Mouse (Mus musculus): Measurements from ENCODE around the gene Aunip. TPM values are rescaled to one million over a fixed set of nuclear protein-coding genes. Genes with fewer than 3 reads are reported as not detected.
A peak's percentile ranks its signal among the peaks of the same experiment; 100 is the strongest.
"Not testable (repeated sequence)": the region's sequence is repeated elsewhere in the genome, so short reads cannot be mapped to it uniquely, and the experiment has no call there.

Aunip gene
- total RNA-seq, 2 experiments from 2014 or later, result 0.88 to 1.0 TPM

DNA sequence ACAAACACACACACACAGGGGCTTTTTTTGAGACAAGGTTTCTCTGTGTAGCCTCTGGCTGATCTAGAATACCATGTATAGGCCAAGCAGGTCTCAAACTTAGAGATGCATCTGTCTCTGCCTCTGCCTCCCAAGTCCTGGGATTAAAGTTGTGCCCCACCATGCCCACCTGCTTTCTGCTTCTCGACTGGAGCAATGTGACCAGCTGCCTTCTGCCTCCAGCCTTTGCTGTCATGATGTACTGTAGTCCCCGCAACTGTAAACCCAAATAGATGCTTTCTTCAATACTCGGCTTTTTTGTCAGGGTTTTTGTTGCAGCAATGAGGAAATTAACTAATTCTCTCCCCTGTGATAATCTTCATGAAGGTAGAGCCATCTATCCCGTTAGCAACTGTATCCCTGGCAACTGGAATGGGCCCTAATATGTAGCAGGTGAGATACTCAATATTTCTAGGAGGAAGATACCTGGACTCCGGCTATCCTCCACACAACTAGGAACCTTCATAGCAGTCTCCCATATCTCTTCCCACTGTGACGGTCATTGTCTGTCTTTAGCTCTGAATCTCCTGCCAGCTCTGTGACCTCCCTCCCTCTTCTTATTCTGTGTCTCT, 27.6 kb upstream of the Aunip start:
- intact Hi-C loops (cut with DNase I), result no loop called here

DNA sequence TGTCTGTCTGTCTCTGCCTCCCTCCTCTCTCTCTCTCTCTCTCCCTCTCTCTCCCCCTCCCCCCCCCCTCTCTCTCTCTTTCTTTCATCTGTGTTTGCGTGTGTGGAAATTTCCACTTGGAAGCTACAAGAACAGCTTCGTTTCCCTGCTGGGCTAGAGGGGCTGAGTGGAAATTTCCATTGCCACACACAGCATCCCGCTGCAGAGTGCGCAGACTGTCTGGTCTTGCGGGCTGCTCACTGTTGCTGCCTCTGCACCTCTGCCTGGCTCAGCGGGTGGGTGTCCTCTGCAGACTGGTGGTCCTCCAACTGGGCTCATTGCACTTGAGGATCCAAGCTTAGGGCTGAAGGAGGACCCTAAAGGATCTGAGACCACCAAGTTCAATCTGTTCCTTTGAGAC, 27.1 kb upstream of the Aunip start:
- intact Hi-C loops (cut with DNase I), result no loop called here
- DNase-seq (ENCODE audit: extremely low spot score in 1 of 2, low spot score in 2 of 2), result peak in 1 of 2 experiments; percentile 41

More for the DNA sequence above, 27.6 kb upstream of the Aunip start:
- no peak for DNase-seq (ENCODE audit: extremely low spot score in 1 of 2, low spot score in 2 of 2)

DNA sequence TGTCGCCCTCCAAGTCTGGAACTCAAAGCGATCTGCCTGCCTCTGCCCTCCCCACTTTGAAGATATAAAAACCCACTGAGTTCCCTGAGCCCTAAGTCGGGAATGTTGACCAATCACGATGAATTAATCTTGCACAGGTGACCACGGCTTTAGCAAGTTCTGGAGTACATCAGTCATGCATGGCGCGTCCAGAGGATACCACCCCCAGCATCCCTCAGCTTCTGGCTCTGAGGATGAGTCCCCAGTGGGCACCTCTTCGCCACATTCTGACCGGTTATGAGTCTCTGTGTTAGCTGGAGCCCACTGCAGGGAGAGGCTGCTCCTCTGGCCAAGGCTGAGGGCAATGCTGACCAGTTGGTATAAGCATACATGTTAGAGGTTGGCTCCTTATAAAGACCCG, 26.6 kb upstream of the Aunip start:
- no peak for DNase-seq (ENCODE audit: extremely low spot score in 1 of 2, low spot score in 2 of 2)
- intact Hi-C loops (cut with DNase I), result no loop called here

DNA sequence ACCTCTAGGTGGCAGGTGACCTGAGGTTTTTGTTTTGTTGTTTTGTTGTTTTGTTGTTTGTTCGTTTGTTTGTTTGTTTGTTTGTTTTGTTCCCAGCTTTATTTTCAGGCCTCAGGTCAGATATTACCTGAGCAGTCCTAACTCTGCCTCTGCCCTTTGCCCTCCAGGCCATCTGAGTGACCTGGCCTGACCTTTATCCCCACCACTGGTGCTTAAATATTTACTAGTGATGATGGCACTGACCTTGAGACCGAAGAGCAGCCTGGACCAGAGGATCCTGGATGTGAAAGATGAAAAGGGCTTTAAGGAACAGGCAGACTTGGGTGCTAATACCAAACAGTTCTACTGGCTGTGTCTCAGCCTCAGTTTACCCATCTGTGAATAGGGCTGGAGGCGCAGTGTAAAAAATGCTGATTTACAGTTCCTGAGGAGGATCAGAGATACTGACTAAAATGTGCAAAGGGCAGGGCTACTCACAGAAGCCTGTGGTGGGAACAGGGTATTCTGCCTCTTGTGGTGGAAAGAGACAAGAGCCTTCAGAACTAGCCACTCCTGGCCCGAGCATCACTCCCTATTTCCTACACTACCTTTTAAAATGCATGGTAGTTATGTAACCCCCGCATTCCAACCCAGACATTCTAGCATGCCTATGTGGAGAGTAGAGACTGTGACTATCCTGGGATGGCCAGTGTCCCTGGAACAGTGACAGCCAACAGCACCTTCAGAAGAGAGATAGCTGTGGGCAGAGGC, 25.5 kb upstream of the Aunip start:
- no peak for DNase-seq (ENCODE audit: extremely low spot score in 1 of 2, low spot score in 2 of 2)
- intact Hi-C loops (cut with DNase I), result no loop called here

DNA sequence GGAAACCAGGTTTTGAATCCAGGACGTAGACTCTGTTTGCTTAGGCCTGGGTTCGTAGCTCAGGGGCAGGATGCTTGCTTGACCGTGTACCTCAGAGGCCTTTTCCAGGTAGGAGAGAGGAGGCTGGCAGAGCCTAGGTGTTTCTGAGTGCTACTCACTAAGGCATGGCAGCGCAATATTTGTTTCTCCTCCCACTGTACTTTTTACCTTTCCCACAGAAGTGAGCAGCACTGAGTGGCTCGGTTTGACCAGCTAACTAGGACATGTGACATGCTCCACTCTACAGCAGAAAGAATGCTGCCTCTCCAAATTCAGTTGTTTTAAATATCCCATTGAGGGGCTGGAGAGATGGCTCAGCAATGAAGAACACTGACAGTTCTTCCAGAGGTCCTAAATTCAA, 22.6 kb upstream of the Aunip start:
- intact Hi-C loops (cut with DNase I), result no loop called here
- DNase-seq (ENCODE audit: extremely low spot score in 1 of 2, low spot score in 2 of 2), result no peak

DNA sequence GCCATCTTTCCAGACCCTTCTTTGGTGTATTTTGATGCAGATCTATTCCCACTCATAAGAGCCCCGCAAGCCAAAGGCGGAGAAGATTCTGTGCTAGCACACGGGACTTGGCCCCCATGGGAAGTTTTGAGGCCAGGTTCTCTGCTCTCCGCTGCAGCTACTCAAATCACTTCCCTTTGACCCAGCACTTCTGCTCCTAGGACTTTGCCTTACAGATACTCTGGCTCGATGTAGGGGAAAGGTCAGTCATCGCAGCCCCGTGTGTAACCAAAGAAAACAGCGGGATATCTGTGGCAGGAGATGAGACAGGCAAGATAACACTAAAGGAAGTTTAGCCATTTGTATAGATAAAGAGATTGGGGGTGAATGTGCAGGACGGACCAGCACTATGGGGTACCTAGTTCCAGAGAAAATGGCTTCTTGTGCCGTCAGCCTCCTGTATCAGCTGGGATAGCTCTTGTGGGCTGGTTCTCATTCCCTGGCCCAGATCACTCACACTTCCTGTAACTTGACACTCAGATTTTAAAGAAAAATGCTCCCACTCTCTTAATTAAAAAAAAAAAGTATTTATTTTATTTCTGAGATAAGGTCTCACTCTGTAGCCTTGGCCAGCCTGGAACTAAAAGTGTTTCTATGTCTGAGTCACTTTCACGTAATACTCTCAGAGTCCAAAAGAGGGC, 20.7 kb upstream of the Aunip start:
- no peak for DNase-seq (ENCODE audit: extremely low spot score in 1 of 2, low spot score in 2 of 2)
- intact Hi-C loops (cut with DNase I), result no loop called here

DNA sequence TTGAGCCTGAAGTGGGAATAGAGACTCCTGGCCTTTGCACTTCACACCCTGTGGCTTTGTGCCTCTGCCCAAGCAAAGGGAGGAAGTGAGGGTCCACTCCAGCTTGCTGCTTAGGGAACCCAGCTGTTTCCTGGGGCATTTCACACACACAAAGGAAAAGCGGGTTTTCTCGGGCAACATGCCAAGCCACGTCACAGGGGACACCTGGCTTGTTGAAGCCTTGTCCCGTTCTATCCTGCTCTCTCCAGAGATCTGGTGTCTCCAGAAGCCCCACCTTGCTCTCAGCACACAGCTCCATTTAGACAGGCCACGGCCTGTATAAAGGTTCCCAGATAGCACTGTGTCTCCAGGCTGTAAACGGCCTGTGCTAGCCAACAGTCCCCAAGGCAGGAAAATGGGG, 19.1 kb upstream of the Aunip start:
- peak in 1 of 2 experiments; percentile 83 for DNase-seq (ENCODE audit: extremely low spot score in 1 of 2, low spot score in 2 of 2)
- intact Hi-C loops (cut with DNase I), result no loop called here

DNA sequence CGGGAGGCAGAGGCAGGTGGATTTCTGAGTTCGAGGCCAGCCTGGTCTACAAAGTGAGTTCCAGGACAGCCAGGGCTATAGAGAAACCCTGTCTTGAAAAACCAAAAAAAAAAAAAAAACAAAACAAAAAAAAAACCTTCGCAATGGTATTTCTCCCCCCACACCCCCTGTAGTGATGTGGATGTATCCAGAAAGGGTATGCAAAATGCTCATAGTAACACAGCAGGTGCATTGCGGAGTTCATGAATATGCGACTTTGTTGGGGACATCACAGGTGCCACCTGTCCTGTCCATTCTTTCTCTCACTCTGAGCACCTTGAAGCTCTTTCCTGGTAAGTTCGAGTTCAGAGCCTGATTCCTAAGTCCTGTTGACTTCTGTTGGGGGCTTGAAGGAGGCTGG, 16.6 kb upstream of the Aunip start:
- intact Hi-C loops (cut with DNase I), result not testable (repeated sequence)

DNA sequence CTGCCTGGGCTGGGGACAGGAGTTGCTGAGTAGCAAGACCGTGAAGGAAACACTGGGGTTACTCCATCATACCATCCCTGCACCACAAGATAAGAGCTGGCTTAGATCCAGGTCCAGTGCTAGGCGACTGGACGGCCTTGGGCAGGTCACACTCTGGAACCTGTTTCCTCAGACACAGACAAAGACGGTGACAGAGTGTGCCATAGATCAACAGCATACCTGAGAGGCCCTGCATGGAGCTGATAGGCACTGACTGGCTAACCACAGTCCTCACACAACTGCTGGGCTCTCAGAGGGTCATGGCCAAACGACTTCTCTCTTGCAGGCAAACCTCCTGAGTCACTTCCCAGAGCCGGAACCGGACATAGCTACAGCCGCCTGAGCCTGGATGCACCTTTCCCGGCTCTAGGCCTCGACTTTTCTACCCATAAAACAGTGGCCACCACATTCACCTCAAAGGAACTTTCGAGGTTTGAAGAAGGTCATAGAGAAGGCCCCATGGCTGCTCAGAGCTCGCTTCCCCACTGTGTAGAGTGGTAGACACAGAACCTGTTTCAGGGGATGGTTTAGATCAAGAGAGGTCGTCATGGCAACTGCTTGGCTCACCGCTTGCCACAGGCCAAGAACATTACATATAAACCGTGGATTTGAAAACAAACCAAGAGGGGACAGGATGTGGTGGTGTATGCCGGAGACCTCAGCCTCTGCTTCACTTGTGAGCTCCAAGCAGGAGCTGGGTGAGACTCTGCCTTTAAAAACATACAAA, 15.8 kb upstream of the Aunip start:
- intact Hi-C loops (cut with DNase I), result no loop called here
- peak in 1 of 2 experiments; percentile 81 for DNase-seq (ENCODE audit: extremely low spot score in 1 of 2, low spot score in 2 of 2)

More for the DNA sequence above, 16.6 kb upstream of the Aunip start:
- DNase-seq (ENCODE audit: extremely low spot score in 1 of 2, low spot score in 2 of 2), result not testable (repeated sequence)

DNA sequence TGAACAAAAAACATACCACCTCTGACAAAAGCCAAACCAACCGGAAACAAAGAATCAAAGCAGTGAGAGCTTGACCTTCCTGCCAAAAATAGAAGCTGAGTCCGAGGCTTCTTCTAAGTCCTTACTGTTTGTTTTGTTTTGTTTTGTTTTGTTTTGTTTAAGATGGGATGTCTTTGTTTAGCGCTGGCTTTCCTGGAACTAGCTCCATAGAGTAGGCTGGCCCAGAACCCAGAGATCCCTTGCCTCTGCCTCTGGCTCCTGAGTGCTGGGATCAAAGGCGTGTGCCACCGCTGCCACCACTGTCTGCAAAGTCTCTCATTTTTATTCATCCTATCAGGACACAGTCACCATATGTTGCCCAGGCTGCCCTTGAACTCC, 15.3 kb upstream of the Aunip start:
- DNase-seq (ENCODE audit: extremely low spot score in 1 of 2, low spot score in 2 of 2), result no peak
- intact Hi-C loops (cut with DNase I), result no loop called here

DNA sequence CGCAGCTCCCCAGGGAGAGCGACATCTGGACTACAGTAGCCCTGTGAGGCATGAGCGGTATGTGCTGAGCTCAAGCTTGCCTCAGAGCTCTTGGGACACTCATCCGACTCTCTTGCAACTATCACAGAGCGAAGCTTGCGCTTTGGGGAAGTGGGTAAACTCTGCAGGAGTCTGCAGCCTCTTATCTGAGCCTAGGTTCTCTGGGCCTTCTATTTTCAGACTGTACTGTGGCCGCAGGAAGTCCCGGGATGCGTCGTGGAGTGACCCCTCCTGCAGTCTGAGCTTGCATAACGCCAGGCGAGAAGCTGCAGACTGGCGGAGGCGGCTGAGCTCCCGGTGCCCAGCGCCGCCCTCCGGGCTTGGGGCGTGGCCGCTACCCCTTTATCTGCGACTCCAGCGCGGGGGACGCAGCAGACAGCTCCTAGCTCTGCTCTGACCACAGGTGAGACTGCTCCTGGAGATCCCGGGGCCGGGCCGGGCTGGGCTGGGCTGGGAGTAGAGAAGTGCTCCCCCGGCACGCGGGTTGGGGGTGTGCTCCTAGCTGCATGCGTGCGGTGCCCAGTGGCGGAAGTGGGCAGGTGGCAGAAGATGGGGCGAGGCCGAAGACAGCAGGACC, 14.1 kb upstream of the Aunip start, which contains the start of gene Paqr7:
Paqr7 (plus strand) TSS at position 103 of the 616 bp plus-strand sequence.
- intact Hi-C loops (cut with DNase I), result no loop called here
- peak; percentile 63 to 89 for DNase-seq (ENCODE audit: extremely low spot score in 1 of 2, low spot score in 2 of 2)

DNA sequence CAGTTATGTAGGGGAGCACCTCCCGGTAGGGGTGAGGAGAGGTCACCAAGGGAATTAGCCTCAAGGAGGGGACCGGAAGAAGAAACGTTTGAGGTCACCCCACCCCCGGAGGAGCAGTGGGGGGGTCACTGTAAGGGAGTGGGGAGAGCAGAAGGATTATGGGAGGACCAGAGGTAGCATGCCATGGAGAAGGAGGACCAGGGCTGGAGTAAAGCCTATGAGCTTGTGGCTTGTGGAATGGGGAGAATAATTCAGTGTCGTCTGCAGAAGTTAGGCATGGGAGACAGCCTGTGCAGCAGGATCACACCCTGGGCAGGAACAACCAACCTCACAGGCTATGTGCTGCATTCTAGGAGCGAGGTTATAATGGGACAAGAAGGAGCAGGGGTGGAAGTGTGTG, 13.6 kb upstream of the Aunip start:
- no peak for DNase-seq (ENCODE audit: extremely low spot score in 1 of 2, low spot score in 2 of 2)
- intact Hi-C loops (cut with DNase I), result no loop called here

DNA sequence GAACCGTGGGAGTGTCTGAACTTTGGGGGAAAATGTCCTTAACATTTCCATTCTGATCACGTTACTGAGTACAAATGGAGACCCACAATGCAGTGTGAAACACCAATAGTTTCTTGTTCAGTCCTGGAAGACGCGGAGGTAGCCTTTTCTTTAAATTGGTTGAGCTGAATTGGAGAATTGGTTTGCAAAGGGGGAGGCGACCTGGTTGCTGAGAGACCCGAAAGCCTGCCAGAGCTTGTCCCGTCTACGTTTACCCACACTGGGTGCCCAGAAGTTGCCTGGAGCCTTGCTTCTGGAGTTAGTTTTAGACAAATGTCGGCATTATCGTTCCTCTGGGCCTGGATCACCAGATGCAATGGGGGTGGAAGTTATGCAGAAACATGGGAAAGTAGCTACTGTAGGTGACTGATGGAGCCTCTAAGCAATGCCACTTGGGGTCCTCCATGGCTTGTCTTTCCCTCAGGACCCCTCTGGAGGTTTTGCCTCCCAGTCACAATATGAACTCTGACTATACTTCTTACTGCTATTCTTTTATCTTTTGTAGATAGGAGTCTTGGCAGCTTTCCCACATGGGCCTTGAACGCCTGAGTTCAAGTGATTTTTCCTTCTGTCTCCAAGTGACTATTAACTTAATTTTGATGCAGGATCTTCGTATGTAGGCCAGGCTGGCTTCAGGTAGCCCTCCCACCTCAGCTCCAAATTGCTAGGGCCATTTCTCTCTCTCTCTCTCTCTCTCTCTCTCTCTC, 12.6 kb upstream of the Aunip start:
- DNase-seq (ENCODE audit: extremely low spot score in 1 of 2, low spot score in 2 of 2), result no peak
- intact Hi-C loops (cut with DNase I), result no loop called here

DNA sequence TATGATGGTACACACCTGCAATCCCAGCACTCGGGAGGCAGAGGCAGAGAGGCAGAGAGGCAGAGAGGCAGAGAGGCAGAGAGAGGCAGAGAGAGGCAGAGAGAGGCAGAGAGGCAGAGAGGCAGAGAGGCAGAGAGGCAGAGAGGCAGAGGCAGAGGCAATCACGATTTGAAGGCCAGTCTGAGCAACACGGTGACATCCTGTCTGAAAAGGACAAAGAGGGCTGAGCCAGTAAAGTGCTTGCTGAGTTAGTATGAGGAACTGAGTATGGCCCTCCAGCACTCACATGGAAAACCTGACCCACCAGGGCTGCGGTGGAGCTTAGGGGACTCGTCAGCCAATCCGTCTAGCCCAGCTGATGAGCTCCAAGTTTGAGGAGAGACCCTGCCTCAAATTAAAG, 11.8 kb upstream of the Aunip start:
- DNase-seq (ENCODE audit: extremely low spot score in 1 of 2, low spot score in 2 of 2); intact Hi-C loops (cut with DNase I): not testable (repeated sequence)

DNA sequence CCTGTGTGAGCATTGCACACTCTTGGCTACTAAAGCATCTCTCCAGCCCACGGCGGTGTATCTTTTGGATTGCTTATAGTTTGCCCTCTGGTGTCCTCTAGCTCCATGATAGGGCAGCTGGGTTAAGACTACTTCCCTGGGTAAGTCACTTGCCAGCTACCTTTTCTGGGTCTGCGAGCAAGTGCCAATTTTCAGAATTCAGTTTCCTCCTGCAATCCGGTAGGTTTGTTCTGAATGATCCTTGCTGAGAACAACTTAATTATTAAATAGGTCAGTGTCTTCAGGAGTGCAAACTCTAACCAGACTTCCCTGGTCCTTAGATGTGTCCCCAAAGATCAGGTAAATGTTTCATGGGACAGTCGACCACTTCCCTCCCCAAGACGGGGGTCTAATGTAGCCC, 9.7 kb upstream of the Aunip start:
- intact Hi-C loops (cut with DNase I), result no loop called here

DNA sequence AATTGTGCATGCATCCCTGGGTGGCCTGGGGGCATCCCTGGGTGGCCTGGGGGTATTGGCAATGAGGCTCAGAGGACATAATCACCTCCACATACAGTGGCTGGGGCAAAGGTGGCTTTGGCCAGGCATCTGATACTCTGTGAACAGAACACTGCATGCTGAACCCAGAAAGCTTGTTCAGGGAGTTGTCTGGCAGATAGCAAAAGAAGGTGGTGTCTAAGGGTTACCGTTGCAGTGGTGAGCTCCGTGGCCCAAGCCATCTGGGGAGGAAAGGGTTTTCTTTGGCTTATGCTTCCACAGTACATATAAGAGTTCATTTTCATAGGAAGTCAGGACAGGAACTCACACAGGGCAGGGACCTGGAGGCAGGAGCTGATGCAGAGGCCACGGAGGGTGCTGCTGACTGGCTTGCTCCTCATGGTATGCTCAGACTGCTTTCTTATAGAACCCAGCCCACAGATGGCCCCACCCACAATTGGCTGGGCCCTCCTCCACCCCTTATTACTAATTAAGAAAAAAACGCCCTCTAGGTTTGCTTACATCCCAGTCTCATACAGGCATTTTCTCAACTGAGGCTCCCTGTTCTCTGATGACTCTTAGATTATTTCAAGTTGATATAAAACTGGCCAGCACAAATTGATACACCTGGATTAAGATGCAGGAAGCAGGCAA, 7.0 kb upstream of the Aunip start:
- no peak for DNase-seq (ENCODE audit: extremely low spot score in 1 of 2, low spot score in 2 of 2)
- intact Hi-C loops (cut with DNase I), result no loop called here

More for the DNA sequence above, 9.7 kb upstream of the Aunip start:
- DNase-seq (ENCODE audit: extremely low spot score in 1 of 2, low spot score in 2 of 2), result no peak

DNA sequence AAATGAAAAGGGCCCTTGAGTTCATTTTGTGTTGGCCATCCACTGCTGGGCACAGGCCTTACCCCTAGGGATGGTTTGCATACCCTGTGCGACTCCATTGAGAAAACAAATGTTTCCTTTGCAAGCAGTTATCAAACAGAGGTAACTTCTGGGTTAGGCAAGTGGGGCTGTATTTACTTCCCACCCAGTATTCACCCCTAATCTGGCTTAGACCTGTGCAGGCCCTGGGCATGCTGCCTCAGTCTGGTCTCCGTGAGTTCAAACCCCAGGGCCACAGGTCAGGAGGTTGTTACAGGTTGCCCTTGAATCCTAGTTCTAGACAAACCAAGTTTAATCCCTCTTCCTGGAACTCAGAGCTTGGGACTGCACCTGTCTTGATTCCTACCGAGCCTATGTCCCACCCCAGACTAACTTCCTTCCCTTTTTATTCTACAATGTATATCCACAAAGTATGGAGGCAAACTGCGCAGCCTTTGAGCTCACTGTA, 5.5 kb upstream of the Aunip start:
- DNase-seq (ENCODE audit: extremely low spot score in 1 of 2, low spot score in 2 of 2), result no peak
- intact Hi-C loops (cut with DNase I), result no loop called here

Measured in left cerebral cortex, postnatal 10 days (tissue).